Mouse (Mus musculus): ENCODE results near the gene Slitrk6. TPM values are rescaled to one million over a fixed set of nuclear protein-coding genes. Genes with fewer than 3 reads are reported as not detected.

Slitrk6 gene
- polyA plus RNA-seq, 1 experiment from 2014 or later = 3.5 TPM

DNA sequence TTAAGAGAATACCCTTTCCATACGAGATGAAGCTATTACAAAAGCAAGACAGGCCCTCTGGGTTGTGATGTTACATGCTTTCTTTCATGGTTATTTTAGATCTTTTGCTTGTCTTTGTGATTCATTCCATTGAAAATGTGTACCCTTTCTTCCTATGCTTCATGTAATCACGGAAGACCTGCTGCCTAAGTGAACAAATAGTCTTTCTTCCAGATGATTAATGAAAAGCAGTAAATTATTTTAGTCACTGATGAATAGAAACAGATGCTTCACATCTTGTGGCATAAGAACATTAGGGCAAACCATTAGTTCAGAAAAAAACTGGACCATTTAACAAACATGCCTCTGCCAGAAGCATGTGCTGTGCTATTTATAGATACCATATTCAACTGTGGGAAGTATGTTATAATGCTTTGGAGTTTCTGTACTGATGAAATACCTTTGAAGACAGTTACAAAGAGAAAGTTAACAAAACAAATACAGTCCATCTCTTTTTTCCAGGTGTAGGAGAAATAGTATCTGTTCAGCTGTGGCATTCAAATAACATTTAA lies 30.8 kb downstream of the Slitrk6 start:
- WGBS = 12% methylated on average over 2 of the region's 2 CpGs
- H3K9me3 ChIP-seq (ENCODE audit: control insufficient read depth, low read length) = no peaks in the 10 kb centered on the region
- no peak overlapping the region for H3K4me2 ChIP-seq (replicated peaks)
- no peak overlapping the region for H3K4me3 ChIP-seq (replicated peaks; ENCODE audit: low read length)
- DNase-seq (ENCODE audit: low spot score) (no peak), ATAC-seq (ENCODE audit: low FRiP score) (no peak)
- 0 out of 2 replicates have a peak, but pooled peaks cover 4% of the 10 kb centered on the region for H3K4me1 ChIP-seq (replicated peaks; ENCODE audit: control insufficient read depth, insufficient read depth, low read length)
- no peaks in the 10 kb centered on the region for H3K27me3 ChIP-seq (ENCODE audit: control insufficient read depth, insufficient read depth, low read length)
- no peak overlapping the region for H3K27ac ChIP-seq
- no peak overlapping the region for H3K9ac ChIP-seq
- no peaks in the 10 kb centered on the region for H3K36me3 ChIP-seq (replicated peaks; ENCODE audit: control insufficient read depth, insufficient read depth)

Data from hindbrain, embryonic 14.5 days (tissue).